Mouse (Mus musculus) hindbrain, embryonic 11.5 days (tissue): ENCODE data around the gene Muc1. TPM values are rescaled to one million over a fixed set of nuclear protein-coding genes. Genes with fewer than 3 reads are reported as not detected.

ENCODE experiments used
- ATAC-seq: fragments of 200-750 bp; cut with Nextera tagmentation; 2 replicates; pipeline ENCODE4 v1.8.0; 2017; ENCODE audit warnings: mild to moderate bottlenecking, moderate TSS enrichment, moderate library complexity; ENCODE audit not compliant: low FRiP score
- DNase-seq: peaks from one replicate; pipeline ENCODE4 v3.0.0-alpha.2; 2015; ENCODE audit warnings: low spot score
- H3K27ac ChIP-seq: fragments of 300-500 bp; sonication (generic); 2 replicates; pipeline ENCODE4 v1.5.1; 2014; ENCODE audit warnings: mild to moderate bottlenecking, low read depth, low read length
- H3K27me3 ChIP-seq: fragments of 300-500 bp; sonication (generic); 2 replicates; pipeline ENCODE4 v1.6.1; 2014; ENCODE audit warnings: mild to moderate bottlenecking, low read length, moderate library complexity, mixed read lengths; ENCODE audit not compliant: control insufficient read depth, insufficient read depth
- H3K36me3 ChIP-seq: fragments of 300-500 bp; sonication (generic); 2 replicates; pipeline ENCODE4 v1.6.1; 2014; ENCODE audit warnings: mild to moderate bottlenecking, low read length, moderate library complexity, mixed read lengths; ENCODE audit not compliant: control insufficient read depth, insufficient read depth
- H3K4me1 ChIP-seq: fragments of 300-500 bp; sonication (generic); replicated peaks from 2 replicates; pipeline ENCODE4 v1.6.1; 2014; ENCODE audit warnings: low read length, mixed read lengths; ENCODE audit not compliant: control insufficient read depth, insufficient read depth
- H3K4me2 ChIP-seq: fragments of 300-500 bp; sonication (generic); replicated peaks from 2 replicates; pipeline ENCODE4 v1.6.1; 2014; ENCODE audit warnings: mild to moderate bottlenecking, low read depth, low read length
- H3K4me3 ChIP-seq: fragments of 300-500 bp; sonication (generic); 2 replicates; pipeline ENCODE4 v1.5.1; 2014; ENCODE audit warnings: low read depth, low read length
- H3K9ac ChIP-seq: fragments of 300-500 bp; sonication (generic); 2 replicates; pipeline ENCODE4 v1.6.1; 2014; ENCODE audit warnings: low read depth, low read length
- H3K9me3 ChIP-seq: fragments of 300-500 bp; sonication (generic); 2 replicates; pipeline ENCODE4 v1.6.1; 2016; ENCODE audit warnings: low read length; ENCODE audit not compliant: control insufficient read depth
- WGBS: fragments of 180-500 bp; shearing (Covaris S2); extraction: QIAGEN DNeasy Blood & Tissue Kit; methylation state at CpG from one replicate; pipeline ENCODE4 v1.1.7; 2014; 5-methylcytosine and 5-hydroxymethylcytosine counted together
- polyA plus RNA-seq: library from polyadenylated mRNA; unstranded; fragments of >200 nt; fragmentation: Nextera tagmentation; extraction: Ambion mirVana; gene quantifications from 2 replicates; pipeline ENCODE4 v1.2.1, GENCODE M21; 2014

Gene Muc1
- polyA plus RNA-seq, 1 experiment from 2014 or later, result 1.4 TPM

- Histone ChIP-seq H3K9me3 (no peaks in the 10 kb centered on the region), H3K4me1 (peaks cover 8% of the 10 kb centered on the region), H3K9ac (peak within 1 kb of the TSS; percentile 72), H3K27me3 (no peaks in the 10 kb centered on the region), H3K4me2 (peak within 1 kb of the TSS; percentile 90), H3K36me3 (0 out of 2 replicates have a peak, but pooled peaks cover 3% of the 10 kb centered on the region), H3K4me3 (peak within 1 kb of the TSS; percentile 62), H3K27ac (peak within 1 kb of the TSS; percentile 80)
- peak; percentile 66 for DNase-seq
- ATAC-seq, result peak; percentile 51
- 5% methylated on average over 16 of the region's 20 CpGs for WGBS
Observed at GRCm38 (mm10) chr3:89245688-89246171, 16.9 kb downstream of the Muc1 start, which contains the start of gene Krtcap2. Gene Krtcap2, plus strand, starts transcription at chr3:89245966.

GRCm38 (mm10) chr3:89246261-89247100, 17.6 kb downstream of the Muc1 start, which contains the start of gene Trim46:
Gene Trim46, minus strand, starts transcription at chr3:89246309.
- peak; percentile 72 for ATAC-seq
- DNase-seq, result peak; percentile 93
- peaks cover 8% of the 10 kb centered on the region for H3K4me1 ChIP-seq
- peak within 1 kb of the TSS; percentile 90 for H3K4me2 ChIP-seq
- no peaks in the 10 kb centered on the region for H3K27me3 ChIP-seq
- WGBS, result 1% methylated on average over 42 of the region's 42 CpGs
- peak within 1 kb of the TSS; percentile 62 for H3K4me3 ChIP-seq
- H3K27ac ChIP-seq, result peak within 1 kb of the TSS; percentile 80
- H3K9me3 ChIP-seq, result no peaks in the 10 kb centered on the region
- H3K36me3 ChIP-seq, result no peaks in the 10 kb centered on the region
- peak within 1 kb of the TSS; percentile 72 for H3K9ac ChIP-seq

- no peak for ATAC-seq
- no peaks in the 10 kb centered on the region for H3K36me3 ChIP-seq
- H3K27me3 ChIP-seq, result no peaks in the 10 kb centered on the region
- H3K9ac ChIP-seq, result peak overlapping the region; percentile 72; the same call in 1 of the 2 replicates
- 90% methylated on average over 4 of the region's 4 CpGs for WGBS
- no peak overlapping the region for H3K27ac ChIP-seq
- no peak for DNase-seq
- H3K4me2 ChIP-seq, result peak overlapping the region; percentile 90
- no peaks in the 10 kb centered on the region for H3K9me3 ChIP-seq
- peaks cover 8% of the 10 kb centered on the region for H3K4me1 ChIP-seq
- H3K4me3 ChIP-seq, result peak overlapping the region; percentile 62
Observed at GRCm38 (mm10) chr3:89247466-89247865, 18.6 kb downstream of the Muc1 start.

- Histone ChIP-seq H3K27ac (no peak overlapping the region), H3K27me3 (no peaks in the 10 kb centered on the region), H3K4me2 (no peak overlapping the region), H3K4me3 (no peak overlapping the region), H3K9ac (no peak overlapping the region), H3K9me3 (no peaks in the 10 kb centered on the region), H3K4me1 (peaks cover 2% of the 10 kb centered on the region), H3K36me3 (no peaks in the 10 kb centered on the region)
- WGBS, result 25% methylated on average over 7 of the region's 7 CpGs
- DNase-seq (no peak), ATAC-seq (no peak)
Observed at GRCm38 (mm10) chr3:89250435-89251040, 21.7 kb downstream of the Muc1 start.

GRCm38 (mm10) chr3:89251365-89251895, 22.6 kb downstream of the Muc1 start:
- H3K9me3 ChIP-seq, result no peaks in the 10 kb centered on the region
- H3K27me3 ChIP-seq, result no peaks in the 10 kb centered on the region
- no peak for DNase-seq
- H3K36me3 ChIP-seq, result no peaks in the 10 kb centered on the region
- peak; percentile 36; the same call in 1 of the 2 replicates for ATAC-seq
- H3K9ac ChIP-seq, result 0 out of 2 replicates have a peak overlapping the region, but pooled peaks have one; percentile 16
- peak overlapping the region; percentile 3 for H3K4me2 ChIP-seq
- H3K4me3 ChIP-seq, result no peak overlapping the region
- no peak overlapping the region for H3K27ac ChIP-seq
- 8% methylated on average over 17 of the region's 17 CpGs for WGBS
- H3K4me1 ChIP-seq, result peaks cover 2% of the 10 kb centered on the region

GRCm38 (mm10) chr3:89254994-89255393, 26.1 kb downstream of the Muc1 start:
- 85% methylated on average over 5 of the region's 5 CpGs for WGBS
- Histone ChIP-seq H3K9ac (no peak overlapping the region), H3K27me3 (no peaks in the 10 kb centered on the region), H3K4me1 (no peaks in the 10 kb centered on the region; the same call in 1 of the 2 replicates), H3K4me2 (no peak overlapping the region), H3K27ac (no peak overlapping the region), H3K4me3 (no peak overlapping the region), H3K9me3 (no peaks in the 10 kb centered on the region), H3K36me3 (no peaks in the 10 kb centered on the region)
- no peak for ATAC-seq
- DNase-seq, result no peak

- no peak overlapping the region for H3K4me3 ChIP-seq
- H3K9me3 ChIP-seq, result no peaks in the 10 kb centered on the region
- H3K4me2 ChIP-seq, result no peak overlapping the region
- no peaks in the 10 kb centered on the region for H3K36me3 ChIP-seq
- no peak overlapping the region for H3K27ac ChIP-seq
- H3K9ac ChIP-seq, result no peak overlapping the region
- H3K4me1 ChIP-seq, result no peaks in the 10 kb centered on the region; the same call in 1 of the 2 replicates
- ATAC-seq, result no peak
- WGBS, result 79% methylated on average over 5 of the region's 5 CpGs
- H3K27me3 ChIP-seq, result no peaks in the 10 kb centered on the region
- DNase-seq, result no peak
Observed at GRCm38 (mm10) chr3:89256177-89256576, 27.3 kb downstream of the Muc1 start.

GRCm38 (mm10) chr3:89259076-89259475, 30.2 kb downstream of the Muc1 start, which contains the start of gene Dpm3:
Gene Dpm3, plus strand, starts transcription at chr3:89259358.
- no peak within 1 kb of the TSS for H3K9ac ChIP-seq
- ATAC-seq (no peak), DNase-seq (no peak)
- H3K4me2 ChIP-seq, result no peak within 1 kb of the TSS
- no peaks in the 10 kb centered on the region for H3K4me1 ChIP-seq
- no peak within 1 kb of the TSS for H3K27ac ChIP-seq
- H3K4me3 ChIP-seq, result no peak within 1 kb of the TSS
- no peaks in the 10 kb centered on the region for H3K36me3 ChIP-seq
- H3K9me3 ChIP-seq, result no peaks in the 10 kb centered on the region
- no peaks in the 10 kb centered on the region for H3K27me3 ChIP-seq
- WGBS, result 59% methylated on average over 7 of the region's 7 CpGs
